Comparison of ENCODE assay signal across 8 mouse cellular contexts in genomic region chr11:55097463-55098188, GRCm38 (mm10). TPM values are rescaled to one million over a fixed set of nuclear protein-coding genes. Genes with fewer than 3 reads are reported as not detected.
DNase-seq lines count a peak whose midpoint lies in the region; ATAC-seq and TF ChIP-seq lines count a peak whose summit lies in the region.

Gene Gm2a, plus strand, starts transcription at chr11:55098115.

- no peak for TF ChIP-seq EP300 in CH12.LX (IDR thresholded peaks at IDR 0.05; ENCODE audit: low read length)
- TF ChIP-seq EP300 in heart, postnatal 0 days (IDR thresholded peaks at IDR 0.05; ENCODE audit: low read depth), result no peak

- H3K36me3 ChIP-seq in CH12.LX (replicated peaks in 1 of 2; ENCODE audit: control insufficient read depth in 1 of 2, insufficient read depth in 1 of 2, low read length in 1 of 2), result peaks cover 5 to 16% of the 10 kb centered on the region in 2 experiments
- no peaks in the 10 kb centered on the region for H3K36me3 ChIP-seq in forebrain, embryonic 12.5 days (replicated peaks)
- peaks cover 3% of the 10 kb centered on the region; the same call in 1 of the 2 replicates for H3K36me3 ChIP-seq in heart, postnatal 0 days (replicated peaks; ENCODE audit: control insufficient read depth, insufficient read depth, low read length)
- no peaks in the 10 kb centered on the region for H3K36me3 ChIP-seq in liver, embryonic 16.5 days (ENCODE audit: control insufficient read depth, insufficient read depth)
- no peaks in the 10 kb centered on the region for H3K36me3 ChIP-seq in neural tube, embryonic 13.5 days
- no peaks in the 10 kb centered on the region for H3K36me3 ChIP-seq in testis, adult 2 months (ENCODE audit: control insufficient read depth, insufficient read depth, low read length)

- peaks cover 14 to 34% of the 10 kb centered on the region in 2 experiments for H3K4me1 ChIP-seq in CH12.LX (ENCODE audit: control insufficient read depth in 1 of 2, insufficient read depth in 2 of 2)
- peaks cover 18% of the 10 kb centered on the region for H3K4me1 ChIP-seq in forebrain, embryonic 12.5 days
- 0 out of 2 replicates have a peak, but pooled peaks cover 4% of the 10 kb centered on the region for H3K4me1 ChIP-seq in heart, postnatal 0 days (ENCODE audit: control insufficient read depth, insufficient read depth)
- H3K4me1 ChIP-seq in liver, embryonic 16.5 days (ENCODE audit: control insufficient read depth, low read depth, low read length), result peaks cover 18% of the 10 kb centered on the region
- H3K4me1 ChIP-seq in neural tube, embryonic 13.5 days (replicated peaks), result peaks cover 22% of the 10 kb centered on the region
- peaks cover 10% of the 10 kb centered on the region for H3K4me1 ChIP-seq in testis, adult 2 months (ENCODE audit: control insufficient read depth, insufficient read depth, low read length)

- TF ChIP-seq CTCF in CH12.LX (conservative IDR thresholded peaks at IDR 0.05 in 1 of 2, IDR thresholded peaks at IDR 0.05 in 1 of 2; ENCODE audit: low read depth in 2 of 2, low read length in 2 of 2), result no peak
- TF ChIP-seq CTCF in heart, postnatal 0 days (IDR thresholded peaks at IDR 0.05; ENCODE audit: low read depth), result no peak
- no peak for TF ChIP-seq CTCF in testis, adult 2 months (IDR thresholded peaks at IDR 0.05; ENCODE audit: control insufficient read depth, insufficient read depth, insufficient replicate concordance, low read depth, low read length)

- H3K9ac ChIP-seq in CH12.LX (ENCODE audit: insufficient read depth, low read depth), result peak within 1 kb of the TSS; percentile 62
- H3K9ac ChIP-seq in forebrain, embryonic 12.5 days, result peak within 1 kb of the TSS; percentile 52
- peak within 1 kb of the TSS; percentile 49 for H3K9ac ChIP-seq in heart, postnatal 0 days (replicated peaks; ENCODE audit: low read depth, low read length)
- peak within 1 kb of the TSS; percentile 59 for H3K9ac ChIP-seq in liver, embryonic 16.5 days (ENCODE audit: low read depth, low read length)
- peak within 1 kb of the TSS; percentile 75 for H3K9ac ChIP-seq in neural tube, embryonic 13.5 days

- dilution Hi-C loops in CH12.LX (cut with MboI; ENCODE audit: extremely low pct_ligation_motif_present, extremely low pct_unique_long_range_greater_than_20kb, low sequenced_read_pairs), result no loop called here

- peak; percentile 98 for TF ChIP-seq POLR2A in CH12.LX (IDR thresholded peaks at IDR 0.05; ENCODE audit: low read depth, low read length)
- peak; percentile 87 for TF ChIP-seq POLR2A in testis, adult 2 months (IDR thresholded peaks at IDR 0.05; ENCODE audit: control insufficient read depth, low read depth, low read length)

- DNase-seq in CH12.LX (ENCODE audit: extremely low read depth), result peak; percentile 99
- peak; percentile 93 for DNase-seq in c-Kit-positive CD71-positive TER-119-positive erythroid progenitor cells, embryonic 14.5 days (ENCODE audit: low spot score)
- DNase-seq in heart, postnatal 0 days (ENCODE audit: low spot score), result peak; percentile 97
- peak; percentile 95 to 97 for DNase-seq in kidney, postnatal 4 days

- WGBS in forebrain, embryonic 12.5 days, result 4% methylated on average over 43 of the region's 45 CpGs
- WGBS in heart, postnatal 0 days, result 2% methylated on average over 41 of the region's 45 CpGs
- 1% methylated on average over 44 of the region's 45 CpGs for WGBS in liver, embryonic 16.5 days (ENCODE audit: insufficient replicate concordance)
- 3% methylated on average over 44 of the region's 45 CpGs for WGBS in neural tube, embryonic 13.5 days

- peak within 1 kb of the TSS; percentile 70 to 87 (median 71) for H3K4me3 ChIP-seq in CH12.LX (replicated peaks in 1 of 3; ENCODE audit: low read depth in 2 of 3, low read length in 2 of 3, poor library complexity in 1 of 3)
- H3K4me3 ChIP-seq in forebrain, embryonic 12.5 days (replicated peaks), result peak within 1 kb of the TSS; percentile 51
- H3K4me3 ChIP-seq in heart, postnatal 0 days (ENCODE audit: low read depth, low read length), result peak within 1 kb of the TSS; percentile 56
- peak within 1 kb of the TSS; percentile 66 for H3K4me3 ChIP-seq in liver, embryonic 16.5 days (ENCODE audit: low read depth, low read length)
- H3K4me3 ChIP-seq in neural tube, embryonic 13.5 days, result peak within 1 kb of the TSS; percentile 53
- peak within 1 kb of the TSS; percentile 95 for H3K4me3 ChIP-seq in testis, adult 2 months (ENCODE audit: control insufficient read depth, low read depth, low read length)

- H3K27ac ChIP-seq in CH12.LX (ENCODE audit: insufficient read depth, low read depth), result no peak within 1 kb of the TSS
- H3K27ac ChIP-seq in forebrain, embryonic 12.5 days, result peak within 1 kb of the TSS; percentile 44; the same call in 1 of the 2 replicates
- H3K27ac ChIP-seq in heart, postnatal 0 days (ENCODE audit: low read depth), result peak within 1 kb of the TSS; percentile 86
- peak within 1 kb of the TSS; percentile 68 for H3K27ac ChIP-seq in liver, embryonic 16.5 days (ENCODE audit: low read length)
- H3K27ac ChIP-seq in neural tube, embryonic 13.5 days (replicated peaks), result peak within 1 kb of the TSS; percentile 71
- peak within 1 kb of the TSS; percentile 89 for H3K27ac ChIP-seq in testis, adult 2 months (ENCODE audit: control insufficient read depth, insufficient read depth, low read depth, low read length)

- H3K79me2 ChIP-seq in CH12.LX (replicated peaks; ENCODE audit: control insufficient read depth, extremely low read depth, insufficient read depth, poor library complexity, severe bottlenecking), result no peaks in the 10 kb centered on the region

- H3K27me3 ChIP-seq in CH12.LX (replicated peaks), result no peaks in the 10 kb centered on the region
- H3K27me3 ChIP-seq in forebrain, embryonic 12.5 days, result no peaks in the 10 kb centered on the region
- H3K27me3 ChIP-seq in heart, postnatal 0 days (ENCODE audit: control insufficient read depth, insufficient read depth, low read length), result no peaks in the 10 kb centered on the region
- no peaks in the 10 kb centered on the region for H3K27me3 ChIP-seq in liver, embryonic 16.5 days (ENCODE audit: control insufficient read depth, insufficient read depth, low read depth, low read length)
- no peaks in the 10 kb centered on the region for H3K27me3 ChIP-seq in neural tube, embryonic 13.5 days
- H3K27me3 ChIP-seq in testis, adult 2 months (ENCODE audit: control insufficient read depth, insufficient read depth, low read length), result no peaks in the 10 kb centered on the region

- no peaks in the 10 kb centered on the region for H3K9me3 ChIP-seq in CH12.LX (replicated peaks; ENCODE audit: low read length)
- H3K9me3 ChIP-seq in forebrain, embryonic 12.5 days, result no peaks in the 10 kb centered on the region
- H3K9me3 ChIP-seq in heart, postnatal 0 days (replicated peaks; ENCODE audit: control insufficient read depth, low read length), result no peaks in the 10 kb centered on the region
- no peaks in the 10 kb centered on the region for H3K9me3 ChIP-seq in liver, embryonic 16.5 days (replicated peaks; ENCODE audit: control insufficient read depth, low read length)
- H3K9me3 ChIP-seq in neural tube, embryonic 13.5 days, result no peaks in the 10 kb centered on the region

- ATAC-seq in forebrain, embryonic 12.5 days (ENCODE audit: low FRiP score), result peak; percentile 96
- ATAC-seq in heart, postnatal 0 days (ENCODE audit: insufficient read depth, low read depth), result peak; percentile 97
- peak; percentile 93 for ATAC-seq in liver, embryonic 16.5 days (ENCODE audit: low read depth)
- peak; percentile 95 for ATAC-seq in neural tube, embryonic 13.5 days (ENCODE audit: low read depth)

- H3K4me2 ChIP-seq in CH12.LX (ENCODE audit: insufficient read depth, low read depth, poor library complexity, severe bottlenecking), result peak within 1 kb of the TSS; percentile 71
- peak within 1 kb of the TSS; percentile 56 for H3K4me2 ChIP-seq in forebrain, embryonic 12.5 days
- peak within 1 kb of the TSS; percentile 72 for H3K4me2 ChIP-seq in heart, postnatal 0 days (ENCODE audit: low read depth, low read length)
- H3K4me2 ChIP-seq in liver, embryonic 16.5 days (ENCODE audit: low read depth, low read length), result peak within 1 kb of the TSS; percentile 73
- peak within 1 kb of the TSS; percentile 67 for H3K4me2 ChIP-seq in neural tube, embryonic 13.5 days

- no peak; the same call in 1 of the 2 replicates for TF ChIP-seq RAD21 in CH12.LX (IDR thresholded peaks at IDR 0.05; ENCODE audit: low read depth, low read length)

- in situ Hi-C loops in CH12.LX (cut with MboI; ENCODE audit: low pct_ligation_motif_present, low pct_unique_long_range_greater_than_20kb, low sequenced_read_pairs), result no loop called here

TF ChIP-seq in CH12.LX, 34 proteins besides CTCF, POLR2A, EP300 and RAD21 (continues in another document):
- no peak for TF ChIP-seq MAX (IDR thresholded peaks at IDR 0.05; ENCODE audit: low read length)
- TF ChIP-seq USF1 (IDR thresholded peaks at IDR 0.05; ENCODE audit: low read depth, low read length), result no peak
- peak; percentile 96 for TF ChIP-seq MAZ (IDR thresholded peaks at IDR 0.05; ENCODE audit: low read depth, low read length)
- peak; percentile 91; the same call in 1 of the 2 replicates for TF ChIP-seq UBTF (IDR thresholded peaks at IDR 0.05; ENCODE audit: low read depth, low read length)
- no peak for TF ChIP-seq JUND (conservative IDR thresholded peaks at IDR 0.05; ENCODE audit: low read depth, low read length)
- TF ChIP-seq ZNF384 (IDR thresholded peaks at IDR 0.05; ENCODE audit: low read depth, low read length), result peak; percentile 95
- 0 out of 2 replicates have a peak, but pooled peaks have one; percentile 6 for TF ChIP-seq MEF2A (IDR thresholded peaks at IDR 0.05; ENCODE audit: borderline replicate concordance, low read depth, low read length)
- no peak for TF ChIP-seq MAFK (IDR thresholded peaks at IDR 0.05; ENCODE audit: insufficient replicate concordance, low read length)
- no peak for TF ChIP-seq ZKSCAN1 (IDR thresholded peaks at IDR 0.05; ENCODE audit: borderline replicate concordance, low read depth, low read length)
- peak; percentile 58; the same call in 1 of the 2 replicates for TF ChIP-seq MXI1 (IDR thresholded peaks at IDR 0.05; ENCODE audit: low read depth, low read length)
- peak; percentile 41; the same call in 1 of the 2 replicates for TF ChIP-seq NRF1 (IDR thresholded peaks at IDR 0.05; ENCODE audit: low read depth, low read length)
- no peak for TF ChIP-seq USF2 (conservative IDR thresholded peaks at IDR 0.05; ENCODE audit: low read depth, low read length)
- TF ChIP-seq ZMIZ1 (IDR thresholded peaks at IDR 0.05; ENCODE audit: low read depth, low read length), result peak; percentile 96

RNA-seq across cellular contexts. Expression of gene Gm2a, which starts in this region (rescaled TPM):
- 24.1 and 26.5 TPM in 2 replicates for total RNA-seq in CH12.LX (2012; rRNA removed)
- total RNA-seq in CH12.LX (2014; rRNA removed), result 8.9 and 10.0 TPM in 2 replicates
- polyA plus RNA-seq in CH12.LX (2012; ENCODE audit: insufficient read length, low read depth), result 24.1 and 25.6 TPM in 2 replicates
- 10.6 and 11.5 TPM in 2 replicates for polyA plus RNA-seq in forebrain, embryonic 12.5 days (2016; fragmentation: Nextera tagmentation; extraction: Ambion mirVana)
- total RNA-seq in heart, postnatal 0 days (2014; rRNA removed; ENCODE audit: low replicate concordance), result 17.2 and 23.9 TPM in 2 replicates
- polyA plus RNA-seq in heart, postnatal 0 days (2015; fragmentation: Nextera tagmentation; extraction: Ambion mirVana), result 26.9 and 27.2 TPM in 2 replicates
- polyA plus RNA-seq in liver, embryonic 16.5 days (2015; fragmentation: Nextera tagmentation; extraction: Ambion mirVana), result 27.4 and 32.6 TPM in 2 replicates
- 20.3 and 20.7 TPM in 2 replicates for polyA plus RNA-seq in neural tube, embryonic 13.5 days (2015; fragmentation: Nextera tagmentation; extraction: Ambion mirVana)
- polyA plus RNA-seq in testis, adult 2 months (2012; rRNA removed), result 115 and 137 TPM in 2 replicates
